Mouse (Mus musculus) MN1 (cell line): ENCODE measurements around the gene Rap1gap2.

ENCODE experiments used
- DNase-seq: peaks from one replicate; pipeline ENCODE4 v3.0.0-alpha.2; 2016; ENCODE audit warnings: low spot score

The Rap1gap2 gene

DNA sequence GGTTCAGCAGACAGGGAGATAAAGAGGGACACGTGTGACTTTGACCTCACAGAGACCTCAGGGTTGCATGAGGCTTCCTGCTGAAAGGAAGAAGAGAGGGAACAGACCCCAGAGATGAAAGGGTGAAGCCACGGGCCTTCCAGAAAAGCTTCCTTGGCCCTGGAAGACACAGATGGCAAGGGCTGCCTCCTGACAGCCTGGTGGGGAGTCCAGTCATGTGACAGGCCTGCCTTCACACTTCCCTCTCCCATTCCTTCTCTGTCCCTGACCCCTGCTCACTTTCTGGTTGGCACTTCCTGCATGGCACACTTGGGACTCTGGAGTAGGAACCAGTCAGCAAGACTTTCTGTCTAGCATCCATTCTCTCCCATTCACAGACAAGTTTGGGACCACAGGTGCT is 148.1 kb downstream of the Rap1gap2 start:
- no peak for DNase-seq

DNA sequence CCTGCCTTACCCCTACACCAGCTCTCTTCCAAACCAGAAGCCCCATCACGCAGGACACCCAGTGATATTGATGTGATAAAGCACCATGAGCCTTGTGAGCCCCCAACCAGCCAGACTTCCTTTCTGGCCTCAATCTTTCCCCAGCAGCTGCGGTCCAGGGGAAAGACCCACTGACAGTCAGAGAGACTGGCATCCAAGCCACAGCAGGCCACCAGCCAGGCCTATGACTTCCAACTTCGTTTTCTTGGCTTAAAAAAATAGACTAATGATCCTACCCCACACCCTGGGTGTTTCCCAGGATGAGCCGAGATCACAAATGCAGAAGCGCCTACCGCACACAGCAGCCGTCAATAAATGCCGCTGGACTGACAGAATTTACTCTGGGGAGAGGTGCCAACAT is 151.1 kb downstream of the Rap1gap2 start:
- DNase-seq = no peak

DNA sequence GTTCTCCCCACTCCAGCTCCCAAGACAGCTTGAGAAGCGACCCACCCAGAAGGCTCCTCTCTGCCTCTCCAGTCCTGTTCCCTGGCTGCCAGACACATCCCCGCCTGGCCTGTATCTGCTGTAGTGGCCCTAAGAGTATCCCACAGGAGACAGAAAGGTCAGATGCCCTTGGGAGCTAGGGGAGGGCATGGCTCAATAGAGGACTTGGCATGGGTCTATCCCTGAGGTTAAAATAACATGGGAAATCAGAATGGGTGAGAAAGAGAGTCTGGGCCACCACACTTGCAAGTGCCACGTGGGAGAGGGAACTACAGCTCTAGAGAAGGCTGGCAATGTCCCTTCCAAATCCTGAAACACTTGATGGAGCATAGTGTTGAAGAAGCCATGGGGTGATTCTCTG is 152.3 kb downstream of the Rap1gap2 start:
- no peak for DNase-seq

DNA sequence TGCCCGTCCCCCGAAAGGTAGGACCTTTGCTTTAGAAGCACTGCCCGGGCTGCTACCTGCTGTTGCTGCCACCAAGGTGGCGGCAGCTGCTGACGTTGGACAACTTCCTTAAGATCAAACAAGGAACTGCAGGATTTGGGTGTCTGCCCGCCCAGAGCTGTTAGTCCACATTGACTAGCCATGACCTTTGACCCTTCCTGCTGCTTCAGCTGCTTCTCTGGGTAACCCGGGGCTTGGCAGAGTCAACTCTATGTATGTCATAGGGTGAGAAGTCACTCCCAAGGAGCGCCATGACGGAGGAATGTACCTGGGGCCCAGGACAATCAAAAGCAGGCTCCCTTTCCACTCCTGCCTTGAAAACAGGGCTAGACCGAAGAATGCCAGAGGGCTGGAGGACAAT is 153.5 kb downstream of the Rap1gap2 start:
- no peak for DNase-seq

GRCm38 (mm10) chr11:74448556-74448955 is 162.2 kb downstream of the Rap1gap2 start:
- DNase-seq = no peak

GRCm38 (mm10) chr11:74447991-74448403 is 162.7 kb downstream of the Rap1gap2 start:
- no peak for DNase-seq

- no peak for DNase-seq
These were observed 165.1 kb downstream of the Rap1gap2 start for GRCm38 (mm10) chr11:74445591-74445990.

- DNase-seq = no peak
These were observed 166.8 kb downstream of the Rap1gap2 start for GRCm38 (mm10) chr11:74443924-74444256.

GRCm38 (mm10) chr11:74443147-74443923 is 167.4 kb downstream of the Rap1gap2 start:
- no peak for DNase-seq

DNA sequence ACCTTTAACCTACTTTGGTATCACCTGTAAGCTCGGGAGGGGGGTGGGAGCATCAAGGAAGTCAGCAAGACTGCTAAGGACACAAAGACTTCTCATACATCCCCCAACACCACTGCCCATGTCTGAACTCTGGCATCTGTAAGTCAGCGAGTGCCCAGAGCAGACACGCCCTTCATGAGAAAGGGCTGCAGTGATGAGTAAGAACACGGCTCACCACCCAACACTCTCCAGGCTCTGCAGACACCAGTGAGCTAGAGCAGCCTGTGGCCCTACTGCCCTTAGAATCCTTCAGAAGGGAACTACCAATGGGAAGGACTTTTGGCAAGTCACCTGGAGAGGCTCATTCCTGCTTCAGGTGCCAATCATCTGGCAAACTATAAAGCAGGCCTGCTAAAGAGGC is 168.3 kb downstream of the Rap1gap2 start:
- DNase-seq = no peak

DNA sequence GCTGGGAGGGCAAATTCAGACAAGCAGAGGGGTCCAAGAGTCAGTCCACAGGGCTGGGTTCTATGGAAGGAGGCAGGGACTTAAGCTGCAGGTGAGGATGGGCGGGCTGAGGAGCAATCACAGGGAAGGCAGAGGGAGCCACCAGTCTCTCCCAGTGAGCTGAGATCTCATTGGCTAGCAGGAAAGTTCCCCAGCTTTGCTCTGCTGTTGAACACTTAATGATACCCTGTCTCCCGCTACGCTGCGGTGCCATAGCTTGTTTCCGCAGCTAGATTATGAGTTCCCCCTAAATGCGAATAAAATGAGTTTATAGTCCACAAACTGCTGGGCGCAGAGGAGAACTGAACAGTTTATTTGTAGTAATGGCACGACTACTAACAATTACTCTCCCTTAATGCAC is 170.6 kb downstream of the Rap1gap2 start:
- no peak for DNase-seq

- no peak for DNase-seq
These were observed 171.5 kb downstream of the Rap1gap2 start for GRCm38 (mm10) chr11:74439202-74439601.

GRCm38 (mm10) chr11:74438249-74438648 is 172.5 kb downstream of the Rap1gap2 start:
- DNase-seq = no peak

DNA sequence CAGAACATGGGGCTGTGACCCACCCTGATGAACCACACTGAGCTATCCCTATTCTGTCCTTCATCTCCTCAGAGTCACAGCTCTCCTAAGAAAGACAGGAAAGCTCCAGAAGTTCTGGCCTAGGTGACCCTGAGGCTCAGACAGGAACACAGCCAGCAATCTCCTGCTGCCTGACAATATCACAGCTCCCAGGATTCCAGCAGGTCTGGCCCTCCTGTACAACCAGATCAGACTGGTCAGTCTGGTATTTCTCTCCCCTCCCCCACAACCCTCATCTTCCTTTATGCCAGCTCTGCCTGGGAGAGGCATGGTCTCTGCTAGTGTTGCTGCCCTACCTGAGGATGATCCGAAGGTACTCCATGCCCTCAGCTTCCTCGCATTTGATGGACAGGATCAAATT is 175.3 kb downstream of the Rap1gap2 start:
- no peak for DNase-seq

GRCm38 (mm10) chr11:74433000-74433399 is 177.7 kb downstream of the Rap1gap2 start:
- no peak for DNase-seq

- DNase-seq = no peak
These were observed 180.8 kb downstream of the Rap1gap2 start for GRCm38 (mm10) chr11:74429798-74430529.

- DNase-seq = no peak
These were observed 184.4 kb downstream of the Rap1gap2 start for GRCm38 (mm10) chr11:74426306-74426705.

- DNase-seq = no peak
These were observed 188.7 kb downstream of the Rap1gap2 start for GRCm38 (mm10) chr11:74422019-74422418.

DNA sequence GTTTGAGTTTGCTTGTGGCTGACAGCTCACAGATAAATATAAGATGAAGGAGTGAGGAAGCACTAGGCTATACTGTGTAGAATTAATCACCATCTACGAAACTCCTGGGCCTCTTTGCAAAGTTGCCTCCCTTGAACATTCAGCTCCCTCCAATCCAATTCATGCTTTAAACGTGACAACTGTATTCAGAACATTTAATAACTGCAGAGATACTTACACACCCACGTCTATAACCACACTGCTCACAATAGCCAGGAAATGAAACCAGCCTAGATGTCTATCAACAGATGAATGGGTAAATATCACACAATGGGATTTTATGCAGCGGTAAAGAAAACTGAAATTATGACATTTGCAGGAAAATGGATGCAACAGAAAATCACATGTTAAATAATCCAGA is 189.6 kb downstream of the Rap1gap2 start:
- no peak for DNase-seq

DNA sequence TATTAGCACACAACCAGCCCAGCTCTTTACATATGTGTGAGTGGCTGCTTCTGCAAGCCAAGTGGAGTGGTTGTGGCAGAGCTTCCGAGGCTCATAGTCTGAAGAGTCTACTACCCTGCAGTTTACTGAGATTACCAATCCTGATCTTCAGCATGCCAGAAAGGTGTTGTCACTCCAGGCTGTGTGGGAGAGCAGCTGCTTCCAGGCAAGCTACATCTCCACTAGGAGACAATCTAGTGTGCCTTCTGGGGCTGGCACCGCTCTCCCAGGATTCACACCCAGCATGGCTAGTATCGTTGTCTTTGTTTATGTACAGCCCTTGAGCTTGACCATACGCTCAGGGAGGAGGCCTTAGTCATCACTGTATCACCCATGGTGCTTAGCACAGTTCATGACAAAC is 191.1 kb downstream of the Rap1gap2 start:
- no peak for DNase-seq

GRCm38 (mm10) chr11:74415736-74416135 is 195.0 kb downstream of the Rap1gap2 start:
- DNase-seq = no peak

GRCm38 (mm10) chr11:74414112-74414511 is 196.6 kb downstream of the Rap1gap2 start:
- no peak for DNase-seq

- DNase-seq = no peak
These were observed 197.2 kb downstream of the Rap1gap2 start for GRCm38 (mm10) chr11:74413449-74413972.
